Mouse (Mus musculus) liver, embryonic 15.5 days (tissue): ENCODE results near the gene Recql. TPM values are rescaled to one million over a fixed set of nuclear protein-coding genes. Genes with fewer than 3 reads are reported as not detected.
"Not testable (repeated sequence)": the region's sequence is repeated elsewhere in the genome, so short reads cannot be mapped to it uniquely, and the experiment has no call there.

ENCODE experiments used
- ATAC-seq: fragments of 200-750 bp; cut with Nextera tagmentation; 2 replicates; pipeline ENCODE4 v1.8.0; 2017; ENCODE audit warnings: moderate number of reproducible peaks, mild to moderate bottlenecking, moderate library complexity; ENCODE audit not compliant: insufficient read depth
- H3K27ac ChIP-seq: fragments of 300-500 bp; sonication (generic); replicated peaks from 2 replicates; pipeline ENCODE4 v1.5.1; 2015; ENCODE audit warnings: mild to moderate bottlenecking, inconsistent platforms
- H3K27me3 ChIP-seq: fragments of 300-500 bp; sonication (generic); 2 replicates; pipeline ENCODE4 v1.6.1; 2015; ENCODE audit warnings: mild to moderate bottlenecking, inconsistent platforms
- H3K36me3 ChIP-seq: fragments of 300-500 bp; sonication (generic); replicated peaks from 2 replicates; pipeline ENCODE4 v1.6.1; 2015; ENCODE audit warnings: moderate library complexity, mild to moderate bottlenecking, inconsistent platforms
- H3K4me1 ChIP-seq: fragments of 300-500 bp; sonication (generic); replicated peaks from 2 replicates; pipeline ENCODE4 v1.6.1; 2015; ENCODE audit warnings: inconsistent platforms
- H3K4me2 ChIP-seq: fragments of 300-500 bp; sonication (generic); 2 replicates; pipeline ENCODE4 v1.6.1; 2015; ENCODE audit warnings: moderate library complexity, mild to moderate bottlenecking, inconsistent platforms
- H3K4me3 ChIP-seq: fragments of 300-500 bp; sonication (generic); replicated peaks from 2 replicates; pipeline ENCODE4 v1.5.1; 2015; ENCODE audit warnings: mild to moderate bottlenecking, inconsistent platforms
- H3K9ac ChIP-seq: fragments of 300-500 bp; sonication (generic); 2 replicates; pipeline ENCODE4 v1.6.1; 2015; ENCODE audit warnings: moderate library complexity, mild to moderate bottlenecking, inconsistent platforms
- H3K9me3 ChIP-seq: fragments of 300-500 bp; sonication (generic); replicated peaks from 2 replicates; pipeline ENCODE4 v1.6.1; 2016; ENCODE audit warnings: inconsistent platforms
- WGBS: fragments of 180-500 bp; shearing (Covaris S2); methylation state at CpG from one replicate; pipeline ENCODE4 v1.1.7; 2015; ENCODE audit warnings: mixed read lengths; ENCODE audit not compliant: insufficient replicate concordance; 5-methylcytosine and 5-hydroxymethylcytosine counted together
- polyA plus RNA-seq: library from polyadenylated mRNA; unstranded; fragments of >200 nt; fragmentation: Nextera tagmentation; extraction: Ambion mirVana; gene quantifications from 2 replicates; pipeline ENCODE4 v1.2.1, GENCODE M21; 2015

Gene Recql
- polyA plus RNA-seq, 1 experiment from 2014 or later: 14.2 TPM

DNA sequence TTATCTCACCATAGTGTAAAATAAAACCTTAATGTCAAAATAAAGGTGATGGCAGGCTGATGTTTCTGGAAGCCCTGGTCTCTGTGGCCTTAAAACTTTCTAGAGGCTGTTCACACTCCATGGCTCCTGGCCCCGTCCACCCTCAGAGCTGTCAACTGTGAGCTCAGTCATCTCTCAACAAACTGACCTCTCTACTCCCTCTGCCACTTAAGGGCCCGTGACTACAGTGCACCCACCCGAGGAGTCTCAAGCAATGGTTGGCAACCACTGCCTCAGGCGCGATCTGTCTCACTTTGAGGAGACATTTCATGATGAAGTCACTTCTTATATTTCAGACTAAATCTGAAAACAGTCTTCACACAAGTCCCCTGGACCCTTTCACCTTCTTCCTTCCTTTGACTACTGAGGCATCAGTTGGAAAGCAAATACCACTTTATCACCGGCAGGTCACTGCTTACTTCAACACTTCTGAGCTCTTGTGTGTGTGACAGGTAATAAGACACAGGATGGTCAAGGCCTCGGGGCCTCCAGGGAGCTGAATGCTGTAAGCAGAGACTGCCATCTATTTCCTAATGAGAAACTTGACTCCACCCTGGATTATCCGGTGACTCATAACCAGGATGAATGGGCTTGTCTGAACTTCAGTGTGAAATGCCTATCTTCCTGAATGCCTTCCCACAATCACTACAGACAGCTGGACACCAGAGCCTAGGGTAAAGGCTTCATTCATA is 21.0 kb downstream of the Recql start:
- ATAC-seq: no peak
- Histone ChIP-seq H3K9ac (no peak overlapping the region), H3K4me3 (no peak overlapping the region), H3K9me3 (no peaks in the 10 kb centered on the region), H3K36me3 (peaks cover 86% of the 10 kb centered on the region), H3K27ac (no peak overlapping the region), H3K27me3 (no peaks in the 10 kb centered on the region), H3K4me2 (no peak overlapping the region), H3K4me1 (no peaks in the 10 kb centered on the region)
- 77% methylated on average over 8 of the region's 8 CpGs for WGBS

DNA sequence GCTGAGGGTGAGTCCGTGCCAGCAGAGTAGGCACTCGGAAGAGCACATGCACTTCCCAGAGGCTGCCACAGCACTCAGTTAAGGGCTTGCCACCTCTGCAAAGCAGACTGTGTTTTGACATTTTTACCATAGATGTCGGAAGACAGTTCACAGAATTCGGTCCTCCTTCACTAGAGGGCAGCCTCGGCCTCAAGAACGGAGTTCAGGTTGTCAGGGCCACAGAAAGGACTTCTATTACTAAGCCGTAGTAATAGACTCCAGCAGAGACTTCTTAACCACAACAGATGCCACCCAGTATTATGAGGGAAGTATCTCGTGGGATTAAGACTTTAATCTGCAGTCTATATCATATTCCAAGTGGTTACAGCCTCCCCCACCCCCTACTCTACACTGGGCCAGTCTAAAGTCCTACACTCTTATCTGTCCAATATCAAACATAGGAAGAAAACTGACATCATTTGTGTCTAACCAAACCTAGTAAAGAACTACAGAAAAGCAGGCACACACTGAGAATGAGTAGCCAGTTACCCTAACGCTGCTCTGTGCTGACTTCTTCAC is 23.8 kb downstream of the Recql start:
- Histone ChIP-seq H3K4me1 (no peaks in the 10 kb centered on the region), H3K4me3 (no peak overlapping the region), H3K4me2 (no peak overlapping the region), H3K9ac (no peak overlapping the region), H3K27me3 (no peaks in the 10 kb centered on the region), H3K27ac (no peak overlapping the region), H3K36me3 (peaks cover 87% of the 10 kb centered on the region), H3K9me3 (no peaks in the 10 kb centered on the region)
- no peak for ATAC-seq
- WGBS: 69% methylated on average over 9 of the region's 9 CpGs

DNA sequence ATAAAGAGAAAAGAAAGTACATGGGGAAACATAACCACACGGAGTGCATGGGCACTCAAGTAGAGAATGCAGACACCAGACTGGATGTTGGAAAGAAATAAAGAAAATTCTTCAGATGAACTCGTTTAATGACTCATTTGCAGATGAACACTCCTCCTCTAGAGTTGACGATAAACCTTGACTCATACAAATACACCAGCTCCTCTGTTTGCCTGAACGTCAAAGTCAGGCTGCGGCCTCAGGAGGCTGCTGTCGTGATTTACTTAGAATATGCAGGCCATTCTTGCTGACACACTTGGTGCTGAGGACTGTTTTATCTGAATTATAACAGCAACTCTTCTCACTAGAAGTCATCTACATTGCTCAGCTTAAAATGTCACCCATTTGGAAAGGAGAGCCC is 24.9 kb downstream of the Recql start:
- no peaks in the 10 kb centered on the region for H3K4me1 ChIP-seq
- H3K4me3 ChIP-seq: no peak overlapping the region
- H3K27me3 ChIP-seq: no peaks in the 10 kb centered on the region
- H3K9ac ChIP-seq: no peak overlapping the region
- H3K4me2 ChIP-seq: no peak overlapping the region
- ATAC-seq: no peak
- 81% methylated on average over 6 of the region's 6 CpGs for WGBS
- H3K36me3 ChIP-seq: peaks cover 81% of the 10 kb centered on the region
- H3K9me3 ChIP-seq: no peaks in the 10 kb centered on the region
- no peak overlapping the region for H3K27ac ChIP-seq

DNA sequence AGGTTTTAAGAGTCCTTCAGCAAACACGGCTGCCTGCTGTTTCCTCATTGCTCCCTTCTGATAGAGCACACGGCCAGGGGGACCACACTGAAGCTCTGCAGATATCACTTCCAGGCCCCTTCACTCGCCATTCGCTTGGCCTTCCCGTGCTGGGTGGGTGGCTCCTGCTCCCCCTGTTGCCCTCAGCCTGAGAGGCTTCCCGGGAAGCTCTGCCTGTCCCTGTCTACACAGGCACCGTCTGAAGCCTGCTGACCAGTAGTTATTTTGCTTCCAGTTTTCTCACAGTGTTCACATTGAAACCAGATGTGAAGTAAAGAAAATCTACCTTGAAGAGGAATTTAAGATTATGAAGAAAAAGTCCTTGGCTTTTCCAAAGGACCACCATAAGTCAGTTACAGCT is 29.8 kb downstream of the Recql start:
- Histone ChIP-seq H3K4me1 (peaks cover 5% of the 10 kb centered on the region; the same call in 1 of the 2 replicates), H3K36me3 (peaks cover 66% of the 10 kb centered on the region), H3K9ac (no peak overlapping the region), H3K9me3 (no peaks in the 10 kb centered on the region), H3K27me3 (no peaks in the 10 kb centered on the region), H3K4me3 (no peak overlapping the region), H3K27ac (no peak overlapping the region), H3K4me2 (no peak overlapping the region)
- no peak for ATAC-seq
- 65% methylated on average over 7 of the region's 7 CpGs for WGBS

DNA sequence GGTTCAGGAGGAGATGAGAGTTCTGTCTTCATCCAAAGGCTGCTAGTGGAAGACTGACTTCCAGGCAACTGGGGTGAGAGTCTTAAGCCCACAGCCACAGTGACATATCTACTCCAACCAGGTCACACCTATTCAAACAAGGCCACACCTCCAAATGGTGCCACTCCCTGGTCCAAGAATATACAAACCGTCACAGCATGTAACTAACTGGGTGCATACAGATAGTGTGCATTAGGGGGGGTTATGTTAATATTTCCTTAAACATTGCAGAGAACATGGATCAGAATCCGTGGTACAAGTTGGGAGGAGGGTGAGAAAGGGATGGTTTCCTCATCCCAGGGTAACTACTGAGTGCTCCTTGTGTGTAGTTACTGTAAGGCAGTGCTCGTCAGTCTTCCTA is 34.8 kb downstream of the Recql start:
- not testable (repeated sequence) for H3K4me2 ChIP-seq, H3K9ac ChIP-seq, H3K27ac ChIP-seq, H3K9me3 ChIP-seq, H3K27me3 ChIP-seq, H3K4me3 ChIP-seq
- peaks cover 48% of the 10 kb centered on the region for H3K36me3 ChIP-seq
- ATAC-seq: peak; percentile 27; the same call in 1 of the 2 replicates
- 55% methylated on average over 3 of the region's 3 CpGs for WGBS
- H3K4me1 ChIP-seq: peaks cover 15% of the 10 kb centered on the region

DNA sequence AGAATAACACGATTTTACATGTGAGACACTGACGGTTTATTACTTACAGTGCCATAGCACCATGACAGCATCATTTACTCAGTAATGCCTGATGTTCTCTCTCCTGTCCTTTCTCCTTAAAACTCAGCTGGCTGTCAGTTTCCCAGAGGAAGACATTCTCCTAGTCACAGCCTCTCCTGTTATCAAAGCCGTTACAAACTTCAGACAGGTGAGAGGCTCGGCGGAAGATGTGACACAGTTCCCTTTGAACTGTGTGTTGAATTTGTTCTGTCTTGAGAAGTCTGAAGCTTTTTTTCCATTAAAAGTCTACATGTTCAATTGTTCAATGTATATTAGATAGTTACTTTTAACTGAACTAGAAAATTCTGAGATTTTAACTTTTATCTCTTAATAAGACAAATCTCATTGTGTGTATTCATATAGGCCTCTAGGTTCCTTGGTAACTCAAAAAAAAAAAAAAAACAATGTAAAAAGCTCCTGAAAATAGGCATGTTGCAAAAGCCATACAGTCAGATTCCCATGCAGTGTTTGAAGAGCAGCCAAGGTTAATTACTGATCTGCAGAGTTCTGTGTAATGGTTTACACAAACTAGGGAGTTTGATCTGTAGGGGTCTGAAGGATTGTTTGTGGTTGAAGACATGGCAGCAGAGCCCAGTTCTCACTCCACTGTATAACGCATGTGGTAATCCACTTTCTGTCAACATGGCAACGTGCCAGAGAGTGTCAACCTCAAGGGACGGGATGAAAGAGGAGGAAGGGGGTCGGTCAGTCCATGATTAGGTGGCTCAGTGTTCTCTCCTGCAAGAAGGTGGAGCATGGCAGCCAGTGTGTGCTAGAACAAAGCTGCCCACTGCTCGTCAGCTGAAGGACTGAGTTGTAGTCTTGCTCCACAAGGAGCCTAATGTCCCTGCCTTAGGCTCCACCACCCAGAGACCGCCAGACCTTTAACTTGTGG is 39.2 kb downstream of the Recql start:
- H3K4me2 ChIP-seq: no peak overlapping the region
- H3K9me3 ChIP-seq: no peaks in the 10 kb centered on the region
- ATAC-seq: peak; percentile 24
- no peak overlapping the region for H3K4me3 ChIP-seq
- H3K36me3 ChIP-seq: peaks cover 26% of the 10 kb centered on the region
- H3K27me3 ChIP-seq: no peaks in the 10 kb centered on the region
- 66% methylated on average over 11 of the region's 11 CpGs for WGBS
- H3K4me1 ChIP-seq: peaks cover 32% of the 10 kb centered on the region
- H3K9ac ChIP-seq: no peak overlapping the region
- H3K27ac ChIP-seq: 0 out of 2 replicates have a peak overlapping the region, but pooled peaks have one; percentile 82

DNA sequence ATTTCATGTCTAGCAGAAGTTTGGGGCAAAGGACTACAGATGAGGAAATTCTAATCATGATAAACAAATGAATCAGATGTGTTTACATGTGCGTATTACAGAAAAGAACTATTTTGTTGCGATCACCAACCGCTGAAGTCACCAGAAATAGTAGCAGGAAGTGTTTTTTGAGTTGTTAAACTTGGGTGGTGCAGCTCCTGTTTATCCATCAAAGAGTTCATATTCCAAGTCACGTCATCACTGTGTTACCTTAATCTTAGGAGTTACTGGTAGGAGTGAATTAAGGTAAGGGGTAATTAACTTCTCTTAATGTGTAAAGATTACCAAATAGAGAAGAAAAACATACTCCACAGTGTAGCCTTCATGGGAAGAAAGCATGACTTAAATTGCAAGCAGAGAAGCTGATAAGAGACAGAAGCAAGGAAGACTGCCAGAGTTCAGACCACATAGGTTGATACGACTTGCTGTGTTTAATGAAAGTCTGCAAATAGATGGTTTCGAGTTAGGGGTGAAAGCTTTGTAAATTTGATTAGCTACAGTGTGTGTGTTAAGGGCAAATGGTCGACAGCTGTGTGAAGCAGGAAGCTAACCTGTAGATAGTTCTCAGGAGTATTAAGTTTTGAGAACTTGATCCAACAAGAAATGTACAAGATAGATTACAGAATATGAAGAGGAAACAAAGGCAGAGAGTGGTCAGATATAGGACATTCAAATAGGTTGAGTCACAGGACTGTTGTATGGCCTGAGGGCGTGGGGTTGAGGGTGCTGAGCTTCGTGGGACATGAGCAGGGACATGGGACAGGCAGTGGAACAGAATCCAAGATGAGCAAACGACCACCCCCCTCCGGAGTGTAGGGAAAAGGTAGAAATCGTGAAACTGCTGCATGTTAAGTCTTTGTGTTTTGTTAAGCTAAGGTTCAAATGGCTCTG is 40.4 kb downstream of the Recql start:
- H3K9ac ChIP-seq: peak overlapping the region; percentile 52; the same call in 1 of the 2 replicates
- H3K9me3 ChIP-seq: no peaks in the 10 kb centered on the region
- 35% methylated on average over 12 of the region's 12 CpGs for WGBS
- peak overlapping the region; percentile 82 for H3K27ac ChIP-seq
- peaks cover 17% of the 10 kb centered on the region for H3K36me3 ChIP-seq
- H3K4me3 ChIP-seq: peak overlapping the region; percentile 76
- no peaks in the 10 kb centered on the region for H3K27me3 ChIP-seq
- ATAC-seq: no peak; the same call in 1 of the 2 replicates
- peaks cover 21% of the 10 kb centered on the region for H3K4me1 ChIP-seq
- peak overlapping the region; percentile 76 for H3K4me2 ChIP-seq

GRCm38 (mm10) chr6:142345440-142346038 is 41.3 kb downstream of the Recql start, which contains the start of gene Pyroxd1:
Gene Pyroxd1, plus strand, starts transcription at chr6:142345654.
- H3K9ac ChIP-seq: peak within 1 kb of the TSS; percentile 52
- H3K27ac ChIP-seq: peak within 1 kb of the TSS; percentile 82
- peaks cover 9% of the 10 kb centered on the region; the same call in 1 of the 2 replicates for H3K36me3 ChIP-seq
- ATAC-seq: peak; percentile 93
- no peaks in the 10 kb centered on the region for H3K27me3 ChIP-seq
- peak within 1 kb of the TSS; percentile 76 for H3K4me2 ChIP-seq
- WGBS: under 1% methylated on average over 48 of the region's 48 CpGs
- H3K9me3 ChIP-seq: no peaks in the 10 kb centered on the region
- peaks cover 21% of the 10 kb centered on the region for H3K4me1 ChIP-seq
- peak within 1 kb of the TSS; percentile 76 for H3K4me3 ChIP-seq

- H3K9ac ChIP-seq: no peak overlapping the region
- no peak for ATAC-seq
- peaks cover 21% of the 10 kb centered on the region for H3K4me1 ChIP-seq
- H3K9me3 ChIP-seq: no peaks in the 10 kb centered on the region
- no peak overlapping the region for H3K4me2 ChIP-seq
- no peak overlapping the region for H3K4me3 ChIP-seq
- 32% methylated on average over 2 of the region's 2 CpGs for WGBS
- no peaks in the 10 kb centered on the region for H3K27me3 ChIP-seq
- H3K27ac ChIP-seq: no peak overlapping the region
- no peaks in the 10 kb centered on the region for H3K36me3 ChIP-seq
Observed at GRCm38 (mm10) chr6:142343561-142343960, 43.3 kb downstream of the Recql start.

DNA sequence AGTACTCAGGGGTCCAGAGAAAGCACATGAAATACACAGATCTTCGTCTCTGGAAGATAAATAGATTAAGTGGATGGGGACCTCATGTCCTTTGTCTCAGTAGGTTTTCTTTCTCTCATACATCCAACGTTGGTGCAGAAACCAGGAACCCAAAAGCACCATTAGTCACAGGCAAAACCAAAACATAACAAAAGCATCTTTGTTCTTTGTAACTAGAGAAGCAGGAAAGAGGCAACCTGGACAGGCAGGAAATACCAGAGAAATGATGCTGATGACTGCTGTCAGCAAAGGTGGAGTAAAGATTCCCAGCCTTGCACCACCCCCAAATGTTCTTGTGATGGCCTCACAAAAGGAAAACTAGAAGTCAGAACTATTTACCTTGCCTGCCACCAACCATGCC is 47.3 kb downstream of the Recql start:
- Histone ChIP-seq H3K27ac (no peak overlapping the region), H3K4me2 (no peak overlapping the region), H3K9me3 (no peaks in the 10 kb centered on the region), H3K27me3 (no peaks in the 10 kb centered on the region), H3K9ac (no peak overlapping the region), H3K4me1 (no peaks in the 10 kb centered on the region), H3K36me3 (no peaks in the 10 kb centered on the region), H3K4me3 (no peak overlapping the region)
- no peak for ATAC-seq
- WGBS: 21% methylated on average over 2 of the region's 2 CpGs
